ENCODE assay signal across 8 mouse cellular contexts in the genomic region with DNA sequence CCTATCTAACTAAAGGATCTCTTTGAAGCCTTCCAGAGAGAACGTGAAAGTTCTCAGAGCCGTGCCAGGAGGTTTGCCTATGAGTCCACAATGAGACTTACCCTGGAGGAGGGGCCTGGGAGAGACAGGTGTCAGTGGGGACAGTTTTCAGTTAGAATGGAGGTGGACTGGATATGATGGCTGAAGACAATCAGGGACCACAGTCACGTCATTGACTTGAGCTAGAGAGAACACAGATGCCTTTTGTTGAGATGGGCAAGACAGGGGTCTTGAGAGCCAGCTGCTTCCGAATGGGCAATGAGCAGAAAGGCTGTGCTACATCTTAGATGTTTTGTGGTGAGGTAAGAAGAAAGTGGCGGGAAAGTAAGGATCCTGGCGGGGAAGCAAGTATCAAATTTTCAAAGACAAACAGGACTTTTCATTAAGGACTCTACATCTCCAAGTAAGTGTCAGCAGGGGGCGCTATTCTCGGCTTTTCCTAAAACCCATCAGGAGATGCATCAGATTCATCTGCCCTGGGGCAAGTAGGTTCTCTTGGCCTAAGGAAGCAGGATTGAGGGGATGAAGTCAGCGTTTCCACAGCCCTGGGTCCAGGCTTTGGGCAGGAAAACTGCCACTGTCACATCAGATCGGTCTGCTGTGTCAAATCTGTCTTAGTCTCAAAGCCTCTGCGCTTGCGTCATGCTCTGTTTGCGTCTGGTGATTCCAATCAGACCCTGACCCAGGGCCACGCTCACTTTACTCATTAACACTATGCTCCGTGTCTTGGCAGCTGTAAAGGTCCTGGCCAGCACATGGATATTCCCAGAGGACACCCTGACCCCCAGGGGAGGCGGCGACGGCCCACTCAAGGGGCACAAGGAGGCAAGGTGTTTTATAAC. TPM values are rescaled to one million over a fixed set of nuclear protein-coding genes. Genes with fewer than 3 reads are reported as not detected.
A peak's percentile ranks its signal among the peaks of the same experiment; 100 is the strongest.
DNase-seq lines count a peak whose midpoint lies in the region; ATAC-seq and TF ChIP-seq lines count a peak whose summit lies in the region.

No protein-coding gene starts in this region.

- peak; percentile 69 for TF ChIP-seq CTCF in kidney, postnatal 0 days (IDR thresholded peaks at IDR 0.05; ENCODE audit: low read depth)
- no peak for TF ChIP-seq CTCF in olfactory bulb, adult 2 months (IDR thresholded peaks at IDR 0.05; ENCODE audit: insufficient read depth, low read depth, low read length)

- 67% methylated on average over 18 of the region's 18 CpGs for WGBS in forebrain, embryonic 14.5 days
- WGBS in forebrain, embryonic 15.5 days, result 66% methylated on average over 18 of the region's 18 CpGs
- 39% methylated on average over 18 of the region's 18 CpGs for WGBS in kidney, postnatal 0 days
- 71% methylated on average over 18 of the region's 18 CpGs for WGBS in olfactory bulb, adult 2 months

- no peak overlapping the region for H3K4me3 ChIP-seq in forebrain, embryonic 14.5 days (ENCODE audit: low read depth, low read length)
- H3K4me3 ChIP-seq in forebrain, embryonic 15.5 days, result no peak overlapping the region
- H3K4me3 ChIP-seq in kidney, postnatal 0 days (replicated peaks; ENCODE audit: low read depth, low read length), result no peak overlapping the region
- no peak overlapping the region for H3K4me3 ChIP-seq in olfactory bulb, adult 2 months (ENCODE audit: insufficient read depth, low read depth, low read length)

- no peaks in the 10 kb centered on the region for H3K36me3 ChIP-seq in forebrain, embryonic 14.5 days (ENCODE audit: control insufficient read depth, insufficient read depth, low read length)
- no peaks in the 10 kb centered on the region for H3K36me3 ChIP-seq in forebrain, embryonic 15.5 days
- H3K36me3 ChIP-seq in kidney, postnatal 0 days (ENCODE audit: insufficient read depth, low read length), result no peaks in the 10 kb centered on the region

- no peaks in the 10 kb centered on the region for H3K9me3 ChIP-seq in forebrain, embryonic 14.5 days (replicated peaks; ENCODE audit: control insufficient read depth, low read length)
- H3K9me3 ChIP-seq in forebrain, embryonic 15.5 days, result no peaks in the 10 kb centered on the region
- H3K9me3 ChIP-seq in kidney, postnatal 0 days (replicated peaks; ENCODE audit: low read length), result no peaks in the 10 kb centered on the region

- no peaks in the 10 kb centered on the region for H3K27me3 ChIP-seq in forebrain, embryonic 14.5 days (replicated peaks; ENCODE audit: control insufficient read depth, insufficient read depth, low read length)
- H3K27me3 ChIP-seq in forebrain, embryonic 15.5 days, result no peaks in the 10 kb centered on the region
- H3K27me3 ChIP-seq in kidney, postnatal 0 days (ENCODE audit: insufficient read depth, low read length), result no peaks in the 10 kb centered on the region

- no peak for ATAC-seq in forebrain, embryonic 14.5 days
- no peak for ATAC-seq in forebrain, embryonic 15.5 days (replicated peaks)
- peak; percentile 79 for ATAC-seq in kidney, postnatal 0 days (replicated peaks; ENCODE audit: low FRiP score, low read depth)

- peak; percentile 32 for DNase-seq in forebrain, embryonic 14.5 days (ENCODE audit: low spot score)
- peak; percentile 32 to 34 for DNase-seq in B cell, adult 2 months
- peak; percentile 72 for DNase-seq in c-Kit-positive CD71-positive TER-119-negative erythroid progenitor cells, embryonic 14.5 days (ENCODE audit: low read depth)
- peak; percentile 67 for DNase-seq in kidney, postnatal 0 days (ENCODE audit: low spot score)
- no peak for DNase-seq in adrenal gland, postnatal 25 days
- no peak for DNase-seq in cerebellum, adult 8-10 months

- no peak overlapping the region for H3K4me2 ChIP-seq in forebrain, embryonic 14.5 days (ENCODE audit: low read length)
- H3K4me2 ChIP-seq in forebrain, embryonic 15.5 days (replicated peaks), result no peak overlapping the region
- H3K4me2 ChIP-seq in kidney, postnatal 0 days (ENCODE audit: low read length), result peak overlapping the region; percentile 38

- no peak overlapping the region for H3K9ac ChIP-seq in forebrain, embryonic 14.5 days (ENCODE audit: low read length)
- no peak overlapping the region for H3K9ac ChIP-seq in forebrain, embryonic 15.5 days (replicated peaks)
- no peak overlapping the region for H3K9ac ChIP-seq in kidney, postnatal 0 days (ENCODE audit: low read depth, low read length)

- no peak for TF ChIP-seq POLR2A in olfactory bulb, adult 2 months (IDR thresholded peaks at IDR 0.05; ENCODE audit: insufficient read depth, low read depth, low read length)

- H3K4me1 ChIP-seq in forebrain, embryonic 14.5 days (ENCODE audit: control insufficient read depth, insufficient read depth, low read length), result 0 out of 2 replicates have a peak, but pooled peaks cover 2% of the 10 kb centered on the region
- H3K4me1 ChIP-seq in forebrain, embryonic 15.5 days, result 0 out of 2 replicates have a peak, but pooled peaks cover 3% of the 10 kb centered on the region
- H3K4me1 ChIP-seq in kidney, postnatal 0 days (replicated peaks; ENCODE audit: insufficient read depth, low read length), result peaks cover 11% of the 10 kb centered on the region
- peaks cover 21% of the 10 kb centered on the region for H3K4me1 ChIP-seq in olfactory bulb, adult 2 months (ENCODE audit: control insufficient read depth, insufficient read depth, low read length)

- no peak overlapping the region for H3K27ac ChIP-seq in forebrain, embryonic 14.5 days (ENCODE audit: low read depth, low read length)
- H3K27ac ChIP-seq in forebrain, embryonic 15.5 days (replicated peaks), result no peak overlapping the region
- no peak overlapping the region for H3K27ac ChIP-seq in kidney, postnatal 0 days
- peak overlapping the region; percentile 79 for H3K27ac ChIP-seq in olfactory bulb, adult 2 months (ENCODE audit: insufficient read depth, low read depth, low read length)

RNA-seq across cellular contexts. Expression of a gene that starts 13.1 kb away (rescaled TPM):
- polyA plus RNA-seq in forebrain, embryonic 14.5 days (2014; fragmentation: Nextera tagmentation; extraction: Ambion mirVana), result not detected in 2 replicates
- not detected in 2 replicates for polyA plus RNA-seq in forebrain, embryonic 15.5 days (2015; fragmentation: Nextera tagmentation; extraction: Ambion mirVana)
- polyA plus RNA-seq in kidney, postnatal 0 days (2015; fragmentation: Nextera tagmentation; extraction: Ambion mirVana), result not detected in 2 replicates
- polyA plus RNA-seq in olfactory bulb, adult 2 months (2012; ENCODE audit: insufficient read depth, insufficient read length, low replicate concordance, missing spikeins), result not detected in 2 replicates
- not detected in 2 replicates for total RNA-seq in adrenal gland, postnatal 25 days (2021)

RNA-seq across cellular contexts. Expression of a gene that starts 41.3 kb away (rescaled TPM):
- polyA plus RNA-seq in forebrain, embryonic 14.5 days (2014; fragmentation: Nextera tagmentation; extraction: Ambion mirVana), result 1.8 TPM in 2 replicates
- polyA plus RNA-seq in forebrain, embryonic 15.5 days (2015; fragmentation: Nextera tagmentation; extraction: Ambion mirVana), result 1.4 TPM in 2 replicates
- polyA plus RNA-seq in kidney, postnatal 0 days (2015; fragmentation: Nextera tagmentation; extraction: Ambion mirVana), result 5.3 and 5.6 TPM in 2 replicates
- not detected in 2 replicates for polyA plus RNA-seq in olfactory bulb, adult 2 months (2012; ENCODE audit: insufficient read depth, insufficient read length, low replicate concordance, missing spikeins)
- 15.3 and 20.1 TPM in 2 replicates for total RNA-seq in adrenal gland, postnatal 25 days (2021)

Comparison
In these comparisons a context has a peak if more than half of its experiments do, and no peak if none do; other contexts are left out.
1. DNase-seq: peak in forebrain, embryonic 14.5 days (single experiment), B cell, adult 2 months (2 of 2), c-Kit-positive CD71-positive TER-119-negative erythroid progenitor cells, embryonic 14.5 days (single experiment) and kidney, postnatal 0 days (single experiment); none in adrenal gland, postnatal 25 days (single experiment) and cerebellum, adult 8-10 months (single experiment).